Mouse (Mus musculus) G1E (cell line): ENCODE measurements at regions not wholly inside any gene's neighbourhood (a gene's known extent, or its start where the extent isn't known, plus 50 kb on each side); places are given as distances from the start of the nearest gene placed in this dataset.

Experiments used
- ATAC-seq: 2 replicates; pipeline ENCODE4 v1.8.0; 2016; ENCODE audit warnings: mild to moderate bottlenecking; ENCODE audit not compliant: insufficient number of reproducible peaks, poor library complexity, low FRiP score, severe bottlenecking; ENCODE audit errors: extremely low read depth
- DNase-seq: peaks from one replicate; pipeline ENCODE4 v3.0.0; 2012; ENCODE audit warnings: low spot score
- H3K27me3 ChIP-seq: 2 replicates; pipeline ENCODE4 v1.6.1; 2012; ENCODE audit warnings: mild to moderate bottlenecking, low read length, inconsistent platforms; ENCODE audit not compliant: insufficient read depth
- H3K36me3 ChIP-seq: replicated peaks from 2 replicates; pipeline ENCODE3; 2012; ENCODE audit warnings: mild to moderate bottlenecking, inconsistent platforms
- H3K4me1 ChIP-seq: 2 replicates; pipeline ENCODE4 v1.6.1; 2012; ENCODE audit warnings: low read depth, low read length, inconsistent platforms, mixed read lengths; ENCODE audit not compliant: insufficient read depth
- H3K4me3 ChIP-seq: 2 replicates; pipeline ENCODE4 v1.5.1; 2012; ENCODE audit warnings: low read depth, mild to moderate bottlenecking, inconsistent platforms, low read length, moderate library complexity, mixed read lengths
- H3K9me3 ChIP-seq: replicated peaks from 2 replicates; pipeline ENCODE4 v1.6.1; 2012; ENCODE audit warnings: inconsistent platforms
- CTCF ChIP-seq: IDR thresholded peaks from 2 replicates; pipeline ENCODE4 v1.5.1; 2012; ENCODE audit warnings: low read depth, low read length, inconsistent platforms, mixed read lengths
- GATA1 ChIP-seq: IDR thresholded peaks from 2 replicates; pipeline ENCODE4 v1.6.1; 2012; ENCODE audit warnings: borderline replicate concordance, low read length, inconsistent platforms, mixed read lengths
- GATA2 ChIP-seq: IDR thresholded peaks from 2 replicates; pipeline ENCODE4 v1.6.1; 2012; ENCODE audit warnings: low read depth, low read length, inconsistent platforms, borderline replicate concordance
- POLR2AphosphoS5 ChIP-seq: IDR thresholded peaks from 2 replicates; pipeline ENCODE4 v1.6.1; 2012; ENCODE audit warnings: low read depth, low read length, inconsistent platforms; ENCODE audit not compliant: insufficient replicate concordance
- TAL1 ChIP-seq: conservative IDR thresholded peaks from 2 replicates; pipeline ENCODE4 v1.6.1; 2012; ENCODE audit warnings: low read depth, low read length, inconsistent platforms, mixed read lengths

DNA sequence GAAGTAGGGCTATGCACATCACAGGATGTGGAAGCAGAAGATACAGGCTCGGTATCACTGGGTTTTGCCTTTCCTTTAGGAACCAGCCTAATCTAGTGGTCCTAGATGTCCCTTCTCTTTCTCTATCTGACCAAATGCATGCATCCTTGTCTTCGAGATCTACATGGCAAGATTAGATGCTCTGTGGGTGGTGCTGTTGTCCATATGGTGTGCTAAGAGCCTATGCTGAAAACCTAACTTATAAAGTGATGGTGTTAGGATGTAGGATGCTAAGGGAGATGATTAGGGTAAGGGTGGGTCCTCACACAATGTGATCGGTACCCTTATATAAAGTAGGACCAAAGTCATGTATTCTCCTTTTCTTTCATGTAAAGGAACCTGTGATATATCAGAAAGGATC, 313.7 kb downstream of the Pdcd6ip start:
- Histone ChIP-seq H3K36me3 (no peaks in the 10 kb centered on the region), H3K4me3 (no peak overlapping the region), H3K9me3 (peaks cover 44% of the 10 kb centered on the region), H3K4me1 (no peaks in the 10 kb centered on the region), H3K27me3 (no peaks in the 10 kb centered on the region)
- DNase-seq (no peak), ATAC-seq (no peak)
- TF ChIP-seq CTCF: no peak
- no peak for TF ChIP-seq TAL1
- no peak for TF ChIP-seq GATA2
- TF ChIP-seq POLR2AphosphoS5: no peak
- no peak for TF ChIP-seq GATA1

DNA sequence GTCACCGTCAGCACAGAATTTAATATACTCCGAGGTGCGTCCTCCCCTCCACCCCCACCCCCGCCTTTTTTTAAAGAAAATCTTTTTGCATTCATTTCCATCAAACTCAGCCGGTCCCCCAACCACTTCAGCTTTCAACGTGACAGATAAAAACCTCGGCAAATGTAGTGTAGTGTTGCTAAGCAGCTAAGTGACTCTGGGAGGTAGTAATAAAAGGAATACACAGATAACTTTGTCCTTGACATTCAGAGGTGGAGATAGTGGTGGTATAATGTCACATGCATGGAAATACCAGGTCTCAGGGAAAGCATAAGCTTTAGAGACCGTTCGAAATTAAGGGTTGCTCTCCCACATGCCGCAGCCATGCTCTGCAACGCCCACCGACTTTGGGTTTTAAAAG, 320.7 kb downstream of the Pdcd6ip start:
- no peak for TF ChIP-seq GATA2
- TF ChIP-seq GATA1: no peak
- no peak for TF ChIP-seq POLR2AphosphoS5
- no peak for TF ChIP-seq CTCF
- no peak for TF ChIP-seq TAL1
- ATAC-seq: no peak

DNA sequence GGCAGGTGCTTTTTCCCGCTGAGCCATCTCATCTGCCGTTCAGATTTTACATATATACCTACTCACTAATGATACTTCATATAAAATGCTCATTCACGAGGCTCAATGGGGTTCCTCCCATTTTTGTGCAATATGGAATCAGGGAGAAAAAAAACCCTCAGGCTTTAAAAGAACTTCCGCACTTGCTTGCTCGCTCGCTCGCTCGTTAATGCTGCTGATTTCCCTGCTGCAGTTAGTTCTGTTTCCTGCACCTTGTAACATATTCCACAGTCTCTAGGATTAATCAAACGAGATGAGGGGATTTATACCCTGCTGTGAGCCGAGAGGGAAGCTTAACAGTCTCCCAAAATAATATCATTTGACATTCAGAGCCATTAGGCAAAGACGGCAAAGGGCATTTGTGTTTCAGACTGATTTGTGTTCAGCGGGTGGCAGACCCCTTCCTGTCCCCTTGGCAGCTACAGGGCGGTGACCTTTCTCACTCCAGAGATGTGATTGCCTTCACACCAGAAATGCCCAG, 326.4 kb downstream of the Pdcd6ip start:
- Histone ChIP-seq H3K36me3 (no peaks in the 10 kb centered on the region), H3K4me1 (no peaks in the 10 kb centered on the region), H3K4me3 (no peak overlapping the region), H3K9me3 (peaks cover 56% of the 10 kb centered on the region), H3K27me3 (no peaks in the 10 kb centered on the region)
- DNase-seq: no peak
- no peak for ATAC-seq
- TF ChIP-seq GATA1 (no peak), TAL1 (no peak), CTCF (no peak), POLR2AphosphoS5 (no peak), GATA2 (no peak)

More for the DNA sequence above, 320.7 kb downstream of the Pdcd6ip start:
- Histone ChIP-seq H3K4me3 (no peak overlapping the region), H3K36me3 (no peaks in the 10 kb centered on the region), H3K4me1 (no peaks in the 10 kb centered on the region), H3K9me3 (peaks cover 56% of the 10 kb centered on the region), H3K27me3 (no peaks in the 10 kb centered on the region)
- DNase-seq: no peak

DNA sequence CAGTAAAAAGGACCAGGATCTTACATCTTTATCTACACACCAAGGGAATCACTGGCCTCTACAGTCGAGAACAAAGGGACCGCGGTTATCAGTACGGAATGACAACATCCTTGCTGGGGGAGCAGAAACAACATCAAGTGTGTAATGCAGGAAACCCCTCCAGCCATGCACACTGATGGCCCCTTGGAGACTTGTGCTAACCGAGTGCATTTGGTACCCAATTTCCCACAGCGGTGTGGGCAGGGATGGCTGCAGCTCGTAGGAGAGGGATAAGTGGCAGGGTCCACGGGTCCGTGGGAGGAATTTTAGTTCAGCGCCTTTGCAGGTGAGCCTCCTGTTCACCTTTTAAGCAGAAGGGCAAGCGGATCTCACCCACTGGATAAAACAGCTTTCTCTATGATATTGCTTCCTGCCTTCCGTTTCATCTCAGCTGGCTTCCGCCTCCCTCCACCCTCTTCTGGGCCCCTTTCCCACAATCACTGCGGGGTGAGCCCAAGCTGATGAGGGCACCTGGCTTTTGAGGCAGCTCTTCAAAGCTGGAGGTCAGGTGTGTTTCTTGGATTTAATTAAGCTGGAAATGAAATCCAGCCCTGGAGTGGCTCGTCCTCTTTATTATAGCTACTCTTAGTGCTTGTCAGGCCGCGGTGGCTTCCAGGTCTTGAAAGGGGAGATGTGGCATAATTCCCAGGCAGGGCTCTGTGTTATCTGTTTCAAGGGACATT, 327.5 kb downstream of the Pdcd6ip start:
- Histone ChIP-seq H3K27me3 (no peaks in the 10 kb centered on the region), H3K4me3 (no peak overlapping the region), H3K36me3 (no peaks in the 10 kb centered on the region), H3K9me3 (peaks cover 54% of the 10 kb centered on the region), H3K4me1 (no peaks in the 10 kb centered on the region)
- TF ChIP-seq POLR2AphosphoS5 (no peak), CTCF (no peak), TAL1 (no peak), GATA1 (no peak), GATA2 (no peak)
- no peak for ATAC-seq
- DNase-seq: no peak

DNA sequence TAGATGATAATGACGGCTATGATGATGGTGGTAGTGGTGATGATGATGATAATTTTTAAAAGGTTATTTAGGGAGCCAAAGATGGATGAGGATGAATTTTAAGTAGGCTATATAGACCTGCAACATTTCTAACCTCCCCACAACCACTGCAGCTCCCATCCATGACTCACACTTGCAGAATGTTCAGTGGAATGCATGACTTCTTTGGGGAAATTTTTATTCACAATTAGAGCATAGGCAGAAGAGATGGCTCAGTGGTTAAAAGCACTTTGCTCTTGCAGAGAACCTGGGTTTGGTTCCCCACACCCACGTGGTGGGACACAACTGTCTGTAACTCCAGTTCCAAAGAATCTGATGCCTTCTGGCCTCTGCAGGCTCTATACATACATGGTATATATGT, 329.5 kb downstream of the Pdcd6ip start:
- ATAC-seq (no peak), DNase-seq (no peak)
- Histone ChIP-seq H3K36me3 (no peaks in the 10 kb centered on the region), H3K9me3 (peaks cover 62% of the 10 kb centered on the region), H3K4me3 (no peak overlapping the region), H3K4me1 (no peaks in the 10 kb centered on the region), H3K27me3 (no peaks in the 10 kb centered on the region)
- TF ChIP-seq GATA2 (no peak), TAL1 (no peak), CTCF (no peak), GATA1 (no peak), POLR2AphosphoS5 (no peak)

DNA sequence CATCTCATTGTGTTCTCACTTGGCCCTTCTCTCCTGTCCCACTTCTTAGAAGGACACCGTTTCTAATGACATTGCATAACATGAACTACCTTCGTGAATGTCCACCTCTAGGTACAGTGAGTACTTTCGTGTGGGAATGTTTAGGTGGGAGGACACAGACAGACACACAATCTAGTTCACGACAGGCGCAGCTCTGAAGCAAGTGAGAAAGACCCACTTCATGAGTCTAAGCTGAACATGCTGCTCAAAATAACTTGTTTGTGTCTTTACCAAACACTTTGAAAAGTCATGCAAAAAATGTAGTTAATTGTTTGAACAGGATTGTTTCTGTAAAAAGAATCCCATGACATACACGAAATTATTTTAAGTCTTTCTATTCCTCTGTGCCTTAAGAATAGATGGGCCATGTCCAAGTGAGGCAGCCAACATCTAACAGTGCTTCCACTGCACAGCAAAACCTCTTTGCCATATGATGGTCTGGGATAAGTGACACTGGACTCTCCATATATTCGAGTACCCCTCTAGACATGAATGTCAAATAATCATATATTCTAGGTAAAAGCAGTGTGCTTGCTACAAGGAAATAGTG, 336.2 kb downstream of the Pdcd6ip start:
- Histone ChIP-seq H3K4me3 (no peak overlapping the region), H3K9me3 (peaks cover 62% of the 10 kb centered on the region), H3K36me3 (no peaks in the 10 kb centered on the region), H3K27me3 (no peaks in the 10 kb centered on the region), H3K4me1 (no peaks in the 10 kb centered on the region)
- ATAC-seq: no peak
- TF ChIP-seq GATA1 (no peak), TAL1 (no peak)
- no peak for DNase-seq
